Comparison of ENCODE assay signal across 8 mouse cellular contexts in the genomic region with DNA sequence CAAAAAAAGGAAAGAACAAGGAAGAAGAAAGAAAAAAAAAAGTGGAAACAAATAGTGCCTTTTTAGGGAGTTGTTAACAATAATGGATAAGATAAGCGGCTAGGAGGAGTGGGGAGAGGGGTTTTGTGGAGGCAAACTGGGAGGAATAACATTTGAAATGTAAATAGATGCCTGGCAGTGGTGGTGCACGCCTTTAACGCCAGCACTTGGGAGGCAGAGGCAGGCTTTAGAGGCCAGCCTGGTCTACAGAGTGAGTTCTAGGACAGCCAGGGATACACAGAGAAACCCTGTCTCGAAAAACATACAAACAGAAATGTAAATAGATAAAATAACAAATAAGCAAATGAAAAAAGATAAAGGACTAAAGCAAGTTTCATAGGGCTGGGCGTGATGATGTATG. TPM values are rescaled to one million over a fixed set of nuclear protein-coding genes. Genes with fewer than 3 reads are reported as not detected.
DNase-seq lines count a peak whose midpoint lies in the region; ATAC-seq and TF ChIP-seq lines count a peak whose summit lies in the region.

No protein-coding gene starts in this region.

- peak overlapping the region; percentile 82 for H3K4me2 ChIP-seq in forebrain, embryonic 16.5 days (ENCODE audit: low read length)
- H3K4me2 ChIP-seq in liver, postnatal 0 days (ENCODE audit: low read depth, low read length), result peak overlapping the region; percentile 45

- peak overlapping the region; percentile 88; the same call in 1 of the 2 replicates for H3K4me3 ChIP-seq in heart, embryonic 10.5 days
- H3K4me3 ChIP-seq in forebrain, embryonic 16.5 days (replicated peaks; ENCODE audit: low read length), result peak overlapping the region; percentile 75
- H3K4me3 ChIP-seq in liver, postnatal 0 days (ENCODE audit: low read depth, low read length), result peak overlapping the region; percentile 22

- peaks cover 15% of the 10 kb centered on the region for H3K36me3 ChIP-seq in heart, embryonic 10.5 days
- no peaks in the 10 kb centered on the region for H3K36me3 ChIP-seq in forebrain, embryonic 16.5 days (ENCODE audit: control insufficient read depth, insufficient read depth)
- H3K36me3 ChIP-seq in liver, postnatal 0 days (replicated peaks; ENCODE audit: insufficient read depth, low read length), result peaks cover 16% of the 10 kb centered on the region; the same call in 1 of the 2 replicates

- no peak for ATAC-seq in forebrain, embryonic 16.5 days
- ATAC-seq in liver, postnatal 0 days, result no peak
- ATAC-seq in megakaryocyte progenitor cell, adult 5-6 weeks (replicated peaks; ENCODE audit: poor library complexity), result no peak
- ATAC-seq in activated CD4-positive, CD25-positive, alpha-beta regulatory T cell, adult 4 months, result no peak

- peaks cover 23% of the 10 kb centered on the region for H3K4me1 ChIP-seq in heart, embryonic 10.5 days
- peaks cover 19% of the 10 kb centered on the region for H3K4me1 ChIP-seq in forebrain, embryonic 16.5 days (replicated peaks; ENCODE audit: control insufficient read depth, insufficient read depth, low read length)
- H3K4me1 ChIP-seq in liver, postnatal 0 days (ENCODE audit: insufficient read depth), result peaks cover 40% of the 10 kb centered on the region

- TF ChIP-seq CTCF in liver, postnatal 0 days (IDR thresholded peaks at IDR 0.05; ENCODE audit: low read depth), result no peak

- H3K9me3 ChIP-seq in heart, embryonic 10.5 days, result no peaks in the 10 kb centered on the region
- no peaks in the 10 kb centered on the region for H3K9me3 ChIP-seq in forebrain, embryonic 16.5 days (ENCODE audit: control insufficient read depth, low read length)
- no peaks in the 10 kb centered on the region for H3K9me3 ChIP-seq in liver, postnatal 0 days (ENCODE audit: low read length)

- 27% methylated on average over 5 of the region's 5 CpGs for WGBS in heart, embryonic 10.5 days
- 34% methylated on average over 5 of the region's 5 CpGs for WGBS in forebrain, embryonic 16.5 days
- 44% methylated on average over 5 of the region's 5 CpGs for WGBS in liver, postnatal 0 days (ENCODE audit: insufficient replicate concordance)

- no peak for DNase-seq in heart, embryonic 10.5 days (ENCODE audit: low spot score)
- DNase-seq in heart, postnatal 4 days, result no peak
- DNase-seq in ES-CJ7 (ENCODE audit: low read depth, low spot score), result peak; percentile 69
- DNase-seq in liver, postnatal 0 days, result no peak
- no peak for DNase-seq in layer of hippocampus, postnatal 10 days (ENCODE audit: low spot score in 2 of 2)

- H3K27ac ChIP-seq in heart, embryonic 10.5 days, result peak overlapping the region; percentile 90; the same call in 1 of the 2 replicates
- no peak overlapping the region for H3K27ac ChIP-seq in forebrain, embryonic 16.5 days (ENCODE audit: low read length)
- H3K27ac ChIP-seq in liver, postnatal 0 days (ENCODE audit: low read depth), result peak overlapping the region; percentile 75

- TF ChIP-seq EP300 in liver, postnatal 0 days (IDR thresholded peaks at IDR 0.05; ENCODE audit: low read depth), result no peak

- no peaks in the 10 kb centered on the region for H3K27me3 ChIP-seq in heart, embryonic 10.5 days (ENCODE audit: insufficient read depth, poor library complexity, severe bottlenecking)
- no peaks in the 10 kb centered on the region for H3K27me3 ChIP-seq in forebrain, embryonic 16.5 days (replicated peaks; ENCODE audit: control insufficient read depth, insufficient read depth, low read length)
- no peaks in the 10 kb centered on the region for H3K27me3 ChIP-seq in liver, postnatal 0 days (ENCODE audit: insufficient read depth, low read length)

- H3K9ac ChIP-seq in forebrain, embryonic 16.5 days (replicated peaks; ENCODE audit: low read depth, low read length), result no peak overlapping the region
- no peak overlapping the region; the same call in 1 of the 2 replicates for H3K9ac ChIP-seq in liver, postnatal 0 days (replicated peaks)

RNA-seq across cellular contexts. Expression of gene Atg2a, which starts 0.7 kb away (rescaled TPM):
- 10.8 and 11.6 TPM in 2 replicates for polyA plus RNA-seq in heart, embryonic 10.5 days (2016; fragmentation: Nextera tagmentation; extraction: Ambion mirVana)
- 10 to 100 TPM; 15.9 to 16.2 TPM for total RNA-seq in heart, postnatal 4 days (2021)
- 11.2 and 13.1 TPM in 2 replicates for polyA plus RNA-seq in forebrain, embryonic 16.5 days (2015; fragmentation: Nextera tagmentation; extraction: Ambion mirVana)
- polyA plus RNA-seq in liver, postnatal 0 days (2015; fragmentation: Nextera tagmentation; extraction: Ambion mirVana), result 3.4 and 3.8 TPM in 2 replicates
- total RNA-seq in megakaryocyte progenitor cell, adult 5-6 weeks (2015), result 9.2 and 9.4 TPM in 2 replicates
- 6.4 and 8.1 TPM in 2 replicates for total RNA-seq in megakaryocyte progenitor cell, adult 5-6 weeks (2017)
- 10 to 100 TPM in 1 of 2 experiments, 1 to 10 TPM in 1; 7.4 to 17.2 TPM for polyA plus RNA-seq in activated CD4-positive, CD25-positive, alpha-beta regulatory T cell, adult 4 months (2017; shearing (Covaris generic))
- total RNA-seq in layer of hippocampus, postnatal 10 days (2021), result 10 to 100 TPM; 31.3 to 31.6 TPM

RNA-seq across cellular contexts. Expression of gene Ppp2r5b, which starts 5.1 kb away (rescaled TPM):
- polyA plus RNA-seq in heart, embryonic 10.5 days (2016; fragmentation: Nextera tagmentation; extraction: Ambion mirVana), result 21.2 and 25.7 TPM in 2 replicates
- total RNA-seq in heart, postnatal 4 days (2021), result 10 to 100 TPM; 30.1 to 30.2 TPM
- polyA plus RNA-seq in forebrain, embryonic 16.5 days (2015; fragmentation: Nextera tagmentation; extraction: Ambion mirVana), result 106 and 117 TPM in 2 replicates
- polyA plus RNA-seq in liver, postnatal 0 days (2015; fragmentation: Nextera tagmentation; extraction: Ambion mirVana), result 3.2 and 3.8 TPM in 2 replicates
- total RNA-seq in megakaryocyte progenitor cell, adult 5-6 weeks (2015), result 2.8 TPM in 2 replicates
- 2.3 and 3.1 TPM in 2 replicates for total RNA-seq in megakaryocyte progenitor cell, adult 5-6 weeks (2017)
- 1 to 10 TPM; 1.4 to 1.5 TPM for polyA plus RNA-seq in activated CD4-positive, CD25-positive, alpha-beta regulatory T cell, adult 4 months (2017; shearing (Covaris generic))
- total RNA-seq in layer of hippocampus, postnatal 10 days (2021), result 100 to 1,000 TPM; 187 to 188 TPM

RNA-seq across cellular contexts. Expression of gene Gpha2, which starts 14.5 kb away (rescaled TPM):
- 0.24 TPM in 1 of 2 replicates, not detected in the other for polyA plus RNA-seq in heart, embryonic 10.5 days (2016; fragmentation: Nextera tagmentation; extraction: Ambion mirVana)
- not detected for total RNA-seq in heart, postnatal 4 days (2021)
- not detected in 2 replicates for polyA plus RNA-seq in forebrain, embryonic 16.5 days (2015; fragmentation: Nextera tagmentation; extraction: Ambion mirVana)
- not detected in 2 replicates for polyA plus RNA-seq in liver, postnatal 0 days (2015; fragmentation: Nextera tagmentation; extraction: Ambion mirVana)
- total RNA-seq in megakaryocyte progenitor cell, adult 5-6 weeks (2015), result not detected in 2 replicates
- total RNA-seq in megakaryocyte progenitor cell, adult 5-6 weeks (2017), result not detected in 2 replicates
- not detected for polyA plus RNA-seq in activated CD4-positive, CD25-positive, alpha-beta regulatory T cell, adult 4 months (2017; shearing (Covaris generic))
- not detected for total RNA-seq in layer of hippocampus, postnatal 10 days (2021)

RNA-seq across cellular contexts. Expression of gene Ehd1, which starts 35.8 kb away (rescaled TPM):
- 89.6 and 101 TPM in 2 replicates for polyA plus RNA-seq in heart, embryonic 10.5 days (2016; fragmentation: Nextera tagmentation; extraction: Ambion mirVana)
- 100 to 1,000 TPM in 1 of 2 experiments, 10 to 100 TPM in 1; 97.8 to 114 TPM for total RNA-seq in heart, postnatal 4 days (2021)
- polyA plus RNA-seq in forebrain, embryonic 16.5 days (2015; fragmentation: Nextera tagmentation; extraction: Ambion mirVana), result 105 and 106 TPM in 2 replicates
- polyA plus RNA-seq in liver, postnatal 0 days (2015; fragmentation: Nextera tagmentation; extraction: Ambion mirVana), result 36.4 and 36.9 TPM in 2 replicates
- 11.8 and 14.4 TPM in 2 replicates for total RNA-seq in megakaryocyte progenitor cell, adult 5-6 weeks (2015)
- total RNA-seq in megakaryocyte progenitor cell, adult 5-6 weeks (2017), result 39.4 and 40.9 TPM in 2 replicates
- 10 to 100 TPM; 11.0 to 15.2 TPM for polyA plus RNA-seq in activated CD4-positive, CD25-positive, alpha-beta regulatory T cell, adult 4 months (2017; shearing (Covaris generic))
- total RNA-seq in layer of hippocampus, postnatal 10 days (2021), result 10 to 100 TPM; 75.1 to 82.7 TPM

RNA-seq across cellular contexts. Expression of gene Majin, which starts 56.5 kb away (rescaled TPM):
- not detected in 2 replicates for polyA plus RNA-seq in heart, embryonic 10.5 days (2016; fragmentation: Nextera tagmentation; extraction: Ambion mirVana)
- not detected for total RNA-seq in heart, postnatal 4 days (2021)
- polyA plus RNA-seq in forebrain, embryonic 16.5 days (2015; fragmentation: Nextera tagmentation; extraction: Ambion mirVana), result not detected in 2 replicates
- not detected in 2 replicates for polyA plus RNA-seq in liver, postnatal 0 days (2015; fragmentation: Nextera tagmentation; extraction: Ambion mirVana)
- total RNA-seq in megakaryocyte progenitor cell, adult 5-6 weeks (2015), result not detected in 2 replicates
- total RNA-seq in megakaryocyte progenitor cell, adult 5-6 weeks (2017), result not detected in 2 replicates
- under 1 TPM in 1 of 2 experiments, not detected in 1; 0.60 TPM for polyA plus RNA-seq in activated CD4-positive, CD25-positive, alpha-beta regulatory T cell, adult 4 months (2017; shearing (Covaris generic))
- not detected for total RNA-seq in layer of hippocampus, postnatal 10 days (2021)

Comparison
In these comparisons a context has a peak if more than half of its experiments do, and no peak if none do; other contexts are left out.
1. H3K4me3 ChIP-seq: peak in every context shown above with its lines; median percentile 88 in heart, embryonic 10.5 days; 75 in forebrain, embryonic 16.5 days; 22 in liver, postnatal 0 days.